Comparison of ENCODE assay signal across 23 mouse cellular contexts in genomic region chr13:97425731-97426130, GRCm38 (mm10).
"Had no signal": no experiment of that assay in that cellular context is flagged by ENCODE, and none has a peak within 500 bp of the region (broad histone marks: within the 10 kb centered on the region; RNA-seq: fewer than 3 reads in every experiment).

No protein-coding gene starts in this region.

- ATAC-seq: hindbrain, postnatal 0 days; intestine, embryonic 16.5 days had no signal

- H3K4me3 ChIP-seq: hindbrain, embryonic 13.5 days; hindbrain, embryonic 15.5 days; kidney, embryonic 15.5 days; limb, embryonic 12.5 days; liver, embryonic 13.5 days; liver, embryonic 15.5 days had no signal

- DNase-seq: gastrocnemius, postnatal 14 days; gastrocnemius, postnatal 36 days; heart, adult 18-20 months; heart, postnatal 14 days; heart, postnatal 36 days; kidney, adult 11 months; kidney, adult 2 months; kidney, adult 9 months; kidney, postnatal 14 days; kidney, postnatal 36 days; left cerebral cortex, postnatal 4 days; liver; liver, embryonic 13.5 days had no signal

- H3K9ac ChIP-seq: hindbrain, embryonic 13.5 days; hindbrain, embryonic 15.5 days; kidney, embryonic 15.5 days; limb, embryonic 12.5 days; liver, embryonic 13.5 days; liver, embryonic 15.5 days had no signal

- H3K27me3 ChIP-seq: hindbrain, embryonic 13.5 days; hindbrain, embryonic 15.5 days; kidney, embryonic 15.5 days; limb, embryonic 12.5 days; liver, embryonic 15.5 days had no signal

- H3K4me1 ChIP-seq: liver, embryonic 13.5 days; liver, embryonic 15.5 days had no signal

- H3K36me3 ChIP-seq: hindbrain, embryonic 13.5 days; hindbrain, embryonic 15.5 days; kidney, embryonic 15.5 days; limb, embryonic 12.5 days; liver, embryonic 13.5 days; liver, embryonic 15.5 days had no signal

- H3K9me3 ChIP-seq: hindbrain, embryonic 13.5 days; hindbrain, embryonic 15.5 days; kidney, embryonic 15.5 days; limb, embryonic 12.5 days; liver, embryonic 13.5 days; liver, embryonic 15.5 days had no signal

- H3K4me2 ChIP-seq: heart, embryonic 11.5 days; hindbrain, embryonic 13.5 days; hindbrain, embryonic 15.5 days; kidney, embryonic 15.5 days; limb, embryonic 12.5 days; liver, embryonic 11.5 days; liver, embryonic 13.5 days; liver, embryonic 15.5 days had no signal

- H3K27ac ChIP-seq: hindbrain, embryonic 13.5 days; hindbrain, embryonic 15.5 days; hindbrain, postnatal 0 days; kidney, embryonic 15.5 days; kidney, postnatal 0 days; limb, embryonic 12.5 days; liver, embryonic 13.5 days; liver, embryonic 15.5 days had no signal
